Mouse (Mus musculus): ENCODE data around the gene Limk1. TPM values are rescaled to one million over a fixed set of nuclear protein-coding genes. Genes with fewer than 3 reads are reported as not detected.

Gene Limk1
- total and polyA plus RNA-seq, 3 experiments: 7.2 to 27.7 (median 10.8) TPM

- H3K79me2 ChIP-seq (replicated peaks; ENCODE audit: control insufficient read depth, extremely low read depth, insufficient read depth, poor library complexity, severe bottlenecking): peaks cover 40% of the 10 kb centered on the region
- in situ Hi-C loops (cut with MboI; ENCODE audit: low pct_ligation_motif_present, low pct_unique_long_range_greater_than_20kb, low sequenced_read_pairs) (loop anchor here (25.0 kb wide), 1 partner anchor 251 kb away; no protein-coding TSS in a partner anchor), dilution Hi-C loops (cut with MboI; ENCODE audit: extremely low pct_ligation_motif_present, extremely low pct_unique_long_range_greater_than_20kb, low sequenced_read_pairs) (no loop called here)
- peak overlapping the region; percentile 99 for H3K27ac ChIP-seq (ENCODE audit: insufficient read depth, low read depth)
- peak overlapping the region; percentile 63 to 78 (median 73) for H3K4me3 ChIP-seq (replicated peaks in 1 of 3; ENCODE audit: low read depth in 2 of 3, low read length in 2 of 3, poor library complexity in 1 of 3)
- peak overlapping the region; percentile 83; the same call in 1 of the 2 replicates for H3K4me2 ChIP-seq (ENCODE audit: insufficient read depth, low read depth, poor library complexity, severe bottlenecking)
- peaks cover 18 to 50% of the 10 kb centered on the region in 2 experiments for H3K4me1 ChIP-seq (ENCODE audit: control insufficient read depth in 1 of 2, insufficient read depth in 2 of 2)
- peaks cover 12 to 41% of the 10 kb centered on the region in 2 experiments for H3K36me3 ChIP-seq (replicated peaks in 1 of 2; ENCODE audit: control insufficient read depth in 1 of 2, insufficient read depth in 1 of 2, low read length in 1 of 2)
- TF ChIP-seq TCF12 (IDR thresholded peaks at IDR 0.05; ENCODE audit: low read depth, low read length) (peak; percentile 98), ELF1 (IDR thresholded peaks at IDR 0.05; ENCODE audit: low read depth, low read length) (peak; percentile 58), POLR2AphosphoS2 (IDR thresholded peaks at IDR 0.05; ENCODE audit: low read depth, low read length) (peak; percentile 43; the same call in 1 of the 2 replicates), MEF2A (IDR thresholded peaks at IDR 0.05; ENCODE audit: borderline replicate concordance, low read depth, low read length) (peak; percentile 100), E2F4 (IDR thresholded peaks at IDR 0.05; ENCODE audit: insufficient replicate concordance, low read depth, low read length) (no peak), RAD21 (IDR thresholded peaks at IDR 0.05; ENCODE audit: low read depth, low read length) (no peak; the same call in 1 of the 2 replicates), NRF1 (IDR thresholded peaks at IDR 0.05; ENCODE audit: low read depth, low read length) (peak; percentile 53), TBP (conservative IDR thresholded peaks at IDR 0.05; ENCODE audit: low read depth, low read length) (peak; percentile 92), CHD1 (IDR thresholded peaks at IDR 0.05; ENCODE audit: low read depth, low read length) (no peak), ZKSCAN1 (IDR thresholded peaks at IDR 0.05; ENCODE audit: borderline replicate concordance, low read depth, low read length) (no peak), ZMIZ1 (IDR thresholded peaks at IDR 0.05; ENCODE audit: low read depth, low read length) (peak; percentile 94), POLR2A (IDR thresholded peaks at IDR 0.05; ENCODE audit: low read depth, low read length) (peak; percentile 89), BHLHE40 (IDR thresholded peaks at IDR 0.05; ENCODE audit: low read depth, low read length) (peak; percentile 89), KAT2A (IDR thresholded peaks at IDR 0.05; ENCODE audit: insufficient replicate concordance, low read length) (peak; percentile 82), MAX (IDR thresholded peaks at IDR 0.05; ENCODE audit: low read length) (peak; percentile 79), UBTF (IDR thresholded peaks at IDR 0.05; ENCODE audit: low read depth, low read length) (0 out of 2 replicates have a peak, but pooled peaks have one; percentile 67), CHD2 (IDR thresholded peaks at IDR 0.05; ENCODE audit: low read length) (peak; percentile 95), RCOR1 (conservative IDR thresholded peaks at IDR 0.05; ENCODE audit: low read depth, low read length) (peak; percentile 90; the same call in 1 of the 2 replicates), MYC (IDR thresholded peaks at IDR 0.05; ENCODE audit: low read depth, low read length) (peak; percentile 80; the same call in 1 of the 2 replicates), PAX5 (IDR thresholded peaks at IDR 0.05; ENCODE audit: low read length) (no peak), ZNF384 (IDR thresholded peaks at IDR 0.05; ENCODE audit: low read depth, low read length) (peak; percentile 10; the same call in 1 of the 2 replicates), JUN (IDR thresholded peaks at IDR 0.05; ENCODE audit: insufficient read depth, low read depth, low read length) (peak; percentile 89), MXI1 (IDR thresholded peaks at IDR 0.05; ENCODE audit: low read depth, low read length) (peak; percentile 79), ZC3H11A (IDR thresholded peaks at IDR 0.05; ENCODE audit: low read depth, low read length) (no peak), ETS1 (conservative IDR thresholded peaks at IDR 0.05; ENCODE audit: low read depth, low read length) (peak; percentile 92), NELFE (IDR thresholded peaks at IDR 0.05; ENCODE audit: low read depth, low read length) (peak; percentile 81), SMC3 (IDR thresholded peaks at IDR 0.05; ENCODE audit: low read depth, low read length) (peak; percentile 10; the same call in 1 of the 2 replicates), USF1 (IDR thresholded peaks at IDR 0.05; ENCODE audit: low read depth, low read length) (no peak), HCFC1 (IDR thresholded peaks at IDR 0.05; ENCODE audit: low read depth, low read length) (peak; percentile 60), EP300 (IDR thresholded peaks at IDR 0.05; ENCODE audit: low read length) (peak; percentile 99), GABPA (IDR thresholded peaks at IDR 0.05; ENCODE audit: insufficient replicate concordance, low read depth, low read length) (no peak), USF2 (conservative IDR thresholded peaks at IDR 0.05; ENCODE audit: low read depth, low read length) (no peak), MAFK (IDR thresholded peaks at IDR 0.05; ENCODE audit: insufficient replicate concordance, low read length) (peak; percentile 86), CTCF (conservative IDR thresholded peaks at IDR 0.05 in 1 of 2, IDR thresholded peaks at IDR 0.05 in 1 of 2; ENCODE audit: low read depth in 2 of 2, low read length in 2 of 2) (no peak), JUND (conservative IDR thresholded peaks at IDR 0.05; ENCODE audit: low read depth, low read length) (peak; percentile 92), IRF4 (IDR thresholded peaks at IDR 0.05; ENCODE audit: low read depth, low read length) (peak; percentile 100), SIN3A (IDR thresholded peaks at IDR 0.05; ENCODE audit: low read length) (peak; percentile 97), MAZ (IDR thresholded peaks at IDR 0.05; ENCODE audit: low read depth, low read length) (peak; percentile 92)
- peak; percentile 90 for DNase-seq (ENCODE audit: extremely low read depth)
- peak overlapping the region; percentile 84 for H3K9ac ChIP-seq (ENCODE audit: insufficient read depth, low read depth)
- no peaks in the 10 kb centered on the region for H3K9me3 ChIP-seq (replicated peaks; ENCODE audit: low read length)
- no peaks in the 10 kb centered on the region for H3K27me3 ChIP-seq (replicated peaks)
Measured at GRCm38 (mm10) chr5:134613727-134614126, 74.7 kb downstream of the Limk1 start.

All from CH12.LX (cell line).